Mouse (Mus musculus): ENCODE results near the gene Dock3. TPM values are rescaled to one million over a fixed set of nuclear protein-coding genes. Genes with fewer than 3 reads are reported as not detected.

Gene Dock3
- polyA plus RNA-seq (2014; fragmentation: Nextera tagmentation; extraction: Ambion mirVana), result 0.46 and 2.2 TPM in 2 replicates

DNA sequence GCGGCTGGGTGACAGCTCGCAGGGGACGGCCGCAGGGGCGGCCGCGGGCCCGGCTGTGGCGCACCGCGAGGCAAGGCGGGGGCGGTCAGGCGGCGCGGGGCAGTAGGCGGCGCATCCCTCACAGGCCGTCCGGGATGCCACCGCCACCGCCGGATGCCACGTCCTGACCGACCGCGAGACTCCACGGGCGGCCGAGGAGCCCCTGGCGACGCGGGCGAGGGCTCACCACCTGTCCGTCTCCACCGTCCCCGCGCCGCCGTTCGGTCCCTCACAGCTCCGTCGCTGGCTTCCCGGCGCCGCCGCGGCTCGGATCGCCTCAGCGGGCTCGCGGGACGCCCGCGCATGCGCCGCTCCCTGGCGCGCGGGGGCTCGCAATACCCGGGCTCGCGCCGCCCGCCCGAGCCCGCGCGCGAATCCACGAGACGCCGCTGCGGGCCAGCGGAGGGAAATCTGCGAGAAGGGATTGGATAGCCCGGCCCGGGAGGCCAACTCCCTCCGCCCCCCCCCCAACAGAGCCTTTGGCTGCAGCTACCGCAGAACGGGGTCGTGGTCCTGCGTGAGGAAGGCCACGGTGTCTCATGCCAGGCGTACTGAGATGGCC lies at the start of gene Dock3:
Gene Dock3, minus strand, starts transcription at position 371 of the 601 bp plus-strand sequence.
- peaks cover 52% of the 10 kb centered on the region for H3K27me3 ChIP-seq (ENCODE audit: control insufficient read depth, insufficient read depth, low read length)

GRCm38 (mm10) chr9:107280322-107281027 lies 48.8 kb upstream of the Dock3 start:
- ATAC-seq (replicated peaks; ENCODE audit: insufficient number of reproducible peaks, low FRiP score, low TSS enrichment, low read depth) (no peak), DNase-seq (ENCODE audit: low spot score) (no peak)
- peak overlapping the region; percentile 22 for H3K4me2 ChIP-seq (ENCODE audit: low read depth, low read length)
- WGBS, result 46% methylated on average over 13 of the region's 13 CpGs
- H3K9ac ChIP-seq (replicated peaks; ENCODE audit: low read length), result peak overlapping the region; percentile 25
- H3K27me3 ChIP-seq (ENCODE audit: control insufficient read depth, insufficient read depth, low read length), result no peaks in the 10 kb centered on the region
- no peaks in the 10 kb centered on the region for H3K36me3 ChIP-seq (replicated peaks; ENCODE audit: control insufficient read depth, insufficient read depth, low read depth, low read length)
- H3K27ac ChIP-seq (replicated peaks; ENCODE audit: low read depth, low read length), result 0 out of 2 replicates have a peak overlapping the region, but pooled peaks have one; percentile 28
- peaks cover 2% of the 10 kb centered on the region for H3K4me1 ChIP-seq (ENCODE audit: control insufficient read depth, insufficient read depth, low read length)
- H3K4me3 ChIP-seq (ENCODE audit: low read depth, low read length), result no peak overlapping the region
- no peaks in the 10 kb centered on the region for H3K9me3 ChIP-seq (replicated peaks; ENCODE audit: control insufficient read depth, low read length)

More for the DNA sequence above, at the start of gene Dock3:
- H3K27ac ChIP-seq (replicated peaks; ENCODE audit: low read depth, low read length), result no peak within 1 kb of the TSS
- peak within 1 kb of the TSS; percentile 58 for H3K9ac ChIP-seq (replicated peaks; ENCODE audit: low read length)
- under 1% methylated on average over 71 of the region's 87 CpGs for WGBS
- ATAC-seq (replicated peaks; ENCODE audit: insufficient number of reproducible peaks, low FRiP score, low TSS enrichment, low read depth) (peak; percentile 83), DNase-seq (ENCODE audit: low spot score) (peak; percentile 80)
- H3K9me3 ChIP-seq (replicated peaks; ENCODE audit: control insufficient read depth, low read length), result no peaks in the 10 kb centered on the region
- H3K36me3 ChIP-seq (replicated peaks; ENCODE audit: control insufficient read depth, insufficient read depth, low read depth, low read length), result no peaks in the 10 kb centered on the region
- peaks cover 3% of the 10 kb centered on the region; the same call in 1 of the 2 replicates for H3K4me1 ChIP-seq (ENCODE audit: control insufficient read depth, insufficient read depth, low read length)
- peak within 1 kb of the TSS; percentile 99 for H3K4me2 ChIP-seq (ENCODE audit: low read depth, low read length)
- H3K4me3 ChIP-seq (ENCODE audit: low read depth, low read length), result peak within 1 kb of the TSS; percentile 60

DNA sequence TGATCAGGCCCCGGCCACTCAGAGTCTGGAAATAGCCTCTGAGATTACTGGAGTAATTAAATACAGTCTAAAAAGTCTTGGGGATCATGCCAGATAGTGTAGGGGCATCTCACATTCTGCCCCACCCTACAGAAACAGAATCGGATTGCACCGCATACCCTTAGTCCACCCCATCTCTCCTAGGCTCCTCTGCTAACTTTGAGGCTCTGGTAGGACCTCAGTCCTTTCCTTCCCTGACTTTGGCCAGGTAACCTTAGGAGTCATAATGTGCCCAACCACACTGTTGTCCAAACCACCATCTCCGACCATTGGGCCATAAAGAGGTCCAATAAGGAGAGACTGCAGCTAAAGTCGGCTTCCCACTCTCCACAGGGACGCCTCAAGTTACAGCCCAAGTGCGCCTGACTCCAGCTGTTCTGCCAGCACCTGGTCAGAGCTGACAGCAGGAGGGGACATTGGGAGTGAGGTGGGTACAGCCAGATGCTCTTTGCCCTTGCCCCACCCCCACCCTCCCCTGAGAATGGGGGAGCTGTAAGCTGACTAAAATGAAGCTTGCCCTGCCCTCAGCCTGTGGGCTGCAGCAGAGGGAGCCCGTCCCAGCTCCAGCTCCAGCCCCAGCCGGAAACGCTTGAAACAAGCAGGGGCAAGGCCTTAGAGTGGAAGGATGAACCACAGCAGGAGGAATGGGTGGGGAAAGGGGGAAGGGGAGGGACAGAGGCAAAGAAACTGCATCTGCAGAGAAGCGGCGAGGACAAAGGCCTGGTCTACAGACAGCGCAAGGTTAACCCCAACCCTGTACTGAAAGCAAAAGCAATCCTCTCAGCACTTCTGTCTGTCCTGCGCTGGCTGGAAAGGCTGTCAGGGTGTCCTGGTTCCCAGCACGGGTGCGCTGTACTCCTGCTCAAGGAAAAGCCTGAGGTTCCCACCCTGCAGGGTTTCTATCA lies 47.9 kb upstream of the Dock3 start:
- Histone ChIP-seq H3K27me3 (ENCODE audit: control insufficient read depth, insufficient read depth, low read length) (no peaks in the 10 kb centered on the region), H3K27ac (replicated peaks; ENCODE audit: low read depth, low read length) (0 out of 2 replicates have a peak overlapping the region, but pooled peaks have one; percentile 28), H3K4me3 (ENCODE audit: low read depth, low read length) (no peak overlapping the region), H3K36me3 (replicated peaks; ENCODE audit: control insufficient read depth, insufficient read depth, low read depth, low read length) (no peaks in the 10 kb centered on the region), H3K9ac (replicated peaks; ENCODE audit: low read length) (peak overlapping the region; percentile 25), H3K4me2 (ENCODE audit: low read depth, low read length) (peak overlapping the region; percentile 22), H3K4me1 (ENCODE audit: control insufficient read depth, insufficient read depth, low read length) (peaks cover 2% of the 10 kb centered on the region), H3K9me3 (replicated peaks; ENCODE audit: control insufficient read depth, low read length) (no peaks in the 10 kb centered on the region)
- 17% methylated on average over 16 of the region's 16 CpGs for WGBS
- DNase-seq (ENCODE audit: low spot score) (peak; percentile 66), ATAC-seq (replicated peaks; ENCODE audit: insufficient number of reproducible peaks, low FRiP score, low TSS enrichment, low read depth) (peak; percentile 78)

GRCm38 (mm10) chr9:107278527-107279377 lies 47.0 kb upstream of the Dock3 start:
- no peak overlapping the region for H3K4me2 ChIP-seq (ENCODE audit: low read depth, low read length)
- no peaks in the 10 kb centered on the region for H3K9me3 ChIP-seq (replicated peaks; ENCODE audit: control insufficient read depth, low read length)
- WGBS, result 57% methylated on average over 8 of the region's 8 CpGs
- H3K27ac ChIP-seq (replicated peaks; ENCODE audit: low read depth, low read length), result no peak overlapping the region
- H3K36me3 ChIP-seq (replicated peaks; ENCODE audit: control insufficient read depth, insufficient read depth, low read depth, low read length), result no peaks in the 10 kb centered on the region
- no peak overlapping the region for H3K9ac ChIP-seq (replicated peaks; ENCODE audit: low read length)
- H3K27me3 ChIP-seq (ENCODE audit: control insufficient read depth, insufficient read depth, low read length), result no peaks in the 10 kb centered on the region
- no peak for ATAC-seq (replicated peaks; ENCODE audit: insufficient number of reproducible peaks, low FRiP score, low TSS enrichment, low read depth)
- no peak overlapping the region for H3K4me3 ChIP-seq (ENCODE audit: low read depth, low read length)
- H3K4me1 ChIP-seq (ENCODE audit: control insufficient read depth, insufficient read depth, low read length), result peaks cover 2% of the 10 kb centered on the region
- peak; percentile 10 for DNase-seq (ENCODE audit: low spot score)

DNA sequence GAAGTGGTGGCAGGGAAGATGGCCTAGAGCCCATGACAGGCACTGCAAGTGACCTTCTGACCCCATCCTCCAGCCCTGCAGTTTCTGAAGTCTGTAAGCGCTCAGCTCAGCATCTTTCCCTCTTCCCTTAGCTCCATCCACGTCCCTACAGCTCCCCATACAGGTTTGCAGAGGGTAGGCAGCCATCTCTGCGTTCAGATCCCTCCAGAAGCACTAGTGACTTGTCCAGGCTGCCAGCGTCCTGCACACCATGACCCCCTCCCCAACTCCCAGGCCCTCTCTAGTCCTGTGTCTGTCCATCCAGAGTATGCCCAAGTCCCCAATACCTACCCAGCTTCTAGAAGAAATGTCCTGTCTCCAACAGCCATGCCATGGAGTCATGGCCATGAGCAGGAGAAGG lies 46.4 kb upstream of the Dock3 start:
- Histone ChIP-seq H3K36me3 (replicated peaks; ENCODE audit: control insufficient read depth, insufficient read depth, low read depth, low read length) (no peaks in the 10 kb centered on the region), H3K27me3 (ENCODE audit: control insufficient read depth, insufficient read depth, low read length) (no peaks in the 10 kb centered on the region), H3K9me3 (replicated peaks; ENCODE audit: control insufficient read depth, low read length) (no peaks in the 10 kb centered on the region), H3K4me1 (ENCODE audit: control insufficient read depth, insufficient read depth, low read length) (peaks cover 2% of the 10 kb centered on the region), H3K4me2 (ENCODE audit: low read depth, low read length) (no peak overlapping the region), H3K9ac (replicated peaks; ENCODE audit: low read length) (no peak overlapping the region), H3K4me3 (ENCODE audit: low read depth, low read length) (no peak overlapping the region), H3K27ac (replicated peaks; ENCODE audit: low read depth, low read length) (no peak overlapping the region)
- WGBS, result 26% methylated on average over 4 of the region's 4 CpGs
- no peak for DNase-seq (ENCODE audit: low spot score)
- no peak for ATAC-seq (replicated peaks; ENCODE audit: insufficient number of reproducible peaks, low FRiP score, low TSS enrichment, low read depth)

DNA sequence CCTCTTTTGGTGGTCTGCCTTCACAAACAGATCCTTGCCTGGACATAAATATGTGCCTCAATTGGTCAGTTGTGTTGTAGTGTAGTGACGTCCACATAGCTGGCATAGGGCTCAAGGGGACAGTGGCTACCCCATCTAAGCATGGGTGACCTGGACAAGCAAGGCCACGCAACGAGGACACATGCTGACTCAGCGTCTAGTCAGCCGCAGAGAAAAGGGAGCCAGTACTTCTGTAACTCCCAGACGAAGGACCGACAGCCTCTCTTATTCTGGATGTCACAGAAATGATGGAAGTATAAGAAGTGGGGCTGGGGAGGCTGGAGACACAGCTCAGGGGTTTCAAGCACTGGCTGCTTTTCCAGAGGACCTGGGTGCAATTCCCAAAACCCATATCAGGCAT lies 45.9 kb upstream of the Dock3 start:
- DNase-seq (ENCODE audit: low spot score) (no peak), ATAC-seq (replicated peaks; ENCODE audit: insufficient number of reproducible peaks, low FRiP score, low TSS enrichment, low read depth) (no peak)
- no peak overlapping the region for H3K4me2 ChIP-seq (ENCODE audit: low read depth, low read length)
- peaks cover 2% of the 10 kb centered on the region for H3K4me1 ChIP-seq (ENCODE audit: control insufficient read depth, insufficient read depth, low read length)
- H3K4me3 ChIP-seq (ENCODE audit: low read depth, low read length), result no peak overlapping the region
- H3K9ac ChIP-seq (replicated peaks; ENCODE audit: low read length), result no peak overlapping the region
- H3K9me3 ChIP-seq (replicated peaks; ENCODE audit: control insufficient read depth, low read length), result no peaks in the 10 kb centered on the region
- WGBS, result 84% methylated on average over 7 of the region's 7 CpGs
- no peaks in the 10 kb centered on the region for H3K36me3 ChIP-seq (replicated peaks; ENCODE audit: control insufficient read depth, insufficient read depth, low read depth, low read length)
- H3K27me3 ChIP-seq (ENCODE audit: control insufficient read depth, insufficient read depth, low read length), result no peaks in the 10 kb centered on the region
- no peak overlapping the region for H3K27ac ChIP-seq (replicated peaks; ENCODE audit: low read depth, low read length)

GRCm38 (mm10) chr9:107275710-107276109 lies 44.0 kb upstream of the Dock3 start:
- peaks cover 2% of the 10 kb centered on the region for H3K4me1 ChIP-seq (ENCODE audit: control insufficient read depth, insufficient read depth, low read length)
- H3K36me3 ChIP-seq (replicated peaks; ENCODE audit: control insufficient read depth, insufficient read depth, low read depth, low read length), result no peaks in the 10 kb centered on the region
- WGBS, result 86% methylated on average over 5 of the region's 5 CpGs
- ATAC-seq (replicated peaks; ENCODE audit: insufficient number of reproducible peaks, low FRiP score, low TSS enrichment, low read depth) (no peak), DNase-seq (ENCODE audit: low spot score) (no peak)
- H3K4me3 ChIP-seq (ENCODE audit: low read depth, low read length), result no peak overlapping the region
- H3K9ac ChIP-seq (replicated peaks; ENCODE audit: low read length), result no peak overlapping the region
- H3K9me3 ChIP-seq (replicated peaks; ENCODE audit: control insufficient read depth, low read length), result no peaks in the 10 kb centered on the region
- H3K4me2 ChIP-seq (ENCODE audit: low read depth, low read length), result no peak overlapping the region
- H3K27ac ChIP-seq (replicated peaks; ENCODE audit: low read depth, low read length), result no peak overlapping the region
- H3K27me3 ChIP-seq (ENCODE audit: control insufficient read depth, insufficient read depth, low read length), result no peaks in the 10 kb centered on the region
